Mouse (Mus musculus): ENCODE results near the gene Arhgap35. TPM values are rescaled to one million over a fixed set of nuclear protein-coding genes. Genes with fewer than 3 reads are reported as not detected.

Arhgap35 gene
- polyA plus RNA-seq, 1 experiment from 2014 or later = 32.2 TPM

DNA sequence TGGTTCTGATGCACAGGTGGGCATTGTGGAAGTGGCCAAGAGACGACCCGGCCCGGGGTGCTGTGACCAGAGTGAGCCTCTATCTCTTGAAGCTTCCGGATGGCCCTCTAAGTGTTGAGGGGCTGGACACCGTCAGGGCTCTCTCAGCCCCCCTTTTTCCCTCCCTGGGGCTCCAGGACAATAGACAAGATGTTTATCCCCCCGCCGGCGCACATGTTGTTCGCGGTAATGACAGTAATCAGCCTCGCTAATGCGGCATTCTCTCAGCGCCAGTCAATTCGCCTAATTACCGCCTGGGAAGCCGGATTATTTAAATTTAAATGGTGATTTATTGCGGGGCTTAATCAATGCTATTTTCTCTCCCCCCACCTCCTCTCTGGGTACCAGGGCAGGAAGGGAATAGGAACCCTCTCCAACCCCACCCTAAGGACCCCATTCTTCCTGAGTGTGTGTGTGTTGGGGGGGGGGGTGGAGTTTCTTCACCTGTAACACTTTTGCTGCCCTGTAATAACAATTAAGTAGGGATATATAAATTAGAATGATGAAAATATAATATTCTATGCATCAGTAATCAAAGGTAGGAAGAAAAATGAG lies 142.6 kb downstream of the Arhgap35 start:
- 3% methylated on average over 17 of the region's 17 CpGs for WGBS
- no peak for ATAC-seq
- Histone ChIP-seq H3K36me3 (ENCODE audit: control insufficient read depth, insufficient read depth, low read length) (no peaks in the 10 kb centered on the region), H3K27ac (ENCODE audit: low read length) (no peak overlapping the region), H3K9ac (ENCODE audit: low read depth, low read length) (no peak overlapping the region), H3K4me2 (ENCODE audit: low read length) (no peak overlapping the region; the same call in 1 of the 2 replicates), H3K27me3 (ENCODE audit: control insufficient read depth, insufficient read depth, low read depth, low read length) (peaks cover 57% of the 10 kb centered on the region), H3K4me3 (ENCODE audit: low read depth, low read length) (no peak overlapping the region), H3K4me1 (ENCODE audit: control insufficient read depth, insufficient read depth, low read length) (peaks cover 15% of the 10 kb centered on the region), H3K9me3 (replicated peaks; ENCODE audit: control insufficient read depth, low read length, poor library complexity, severe bottlenecking) (no peaks in the 10 kb centered on the region)

GRCm38 (mm10) chr7:16471549-16471948 lies 143.2 kb downstream of the Arhgap35 start:
- no peak overlapping the region for H3K4me2 ChIP-seq (ENCODE audit: low read length)
- peaks cover 15% of the 10 kb centered on the region for H3K4me1 ChIP-seq (ENCODE audit: control insufficient read depth, insufficient read depth, low read length)
- H3K9me3 ChIP-seq (replicated peaks; ENCODE audit: control insufficient read depth, low read length, poor library complexity, severe bottlenecking) = no peaks in the 10 kb centered on the region
- H3K36me3 ChIP-seq (ENCODE audit: control insufficient read depth, insufficient read depth, low read length) = no peaks in the 10 kb centered on the region
- WGBS = 45% methylated on average over 9 of the region's 9 CpGs
- no peak overlapping the region for H3K4me3 ChIP-seq (ENCODE audit: low read depth, low read length)
- H3K27ac ChIP-seq (ENCODE audit: low read length) = no peak overlapping the region
- peaks cover 51% of the 10 kb centered on the region for H3K27me3 ChIP-seq (ENCODE audit: control insufficient read depth, insufficient read depth, low read depth, low read length)
- ATAC-seq = no peak
- H3K9ac ChIP-seq (ENCODE audit: low read depth, low read length) = no peak overlapping the region

DNA sequence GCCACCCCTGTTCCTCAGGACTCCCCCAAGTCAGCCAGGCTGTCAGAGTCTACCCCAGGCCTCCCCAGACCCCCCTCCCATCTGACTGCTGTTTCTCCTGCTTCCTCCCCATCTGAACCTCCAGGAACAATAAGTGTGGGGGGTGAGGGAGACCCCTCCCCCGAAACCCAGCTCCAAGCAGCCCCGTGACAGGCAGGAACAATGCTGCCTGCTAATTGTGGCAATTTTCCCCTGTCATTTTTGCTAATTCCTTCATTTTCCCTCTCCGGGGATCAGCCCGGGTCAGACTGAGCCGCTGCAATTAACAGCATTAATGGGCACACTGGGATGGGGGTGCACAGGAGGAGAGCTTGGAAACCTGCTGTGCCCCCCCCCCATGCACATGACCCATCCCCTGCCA lies 146.7 kb downstream of the Arhgap35 start:
- H3K4me3 ChIP-seq (ENCODE audit: low read depth, low read length) = no peak overlapping the region
- no peaks in the 10 kb centered on the region for H3K9me3 ChIP-seq (replicated peaks; ENCODE audit: control insufficient read depth, low read length, poor library complexity, severe bottlenecking)
- H3K27ac ChIP-seq (ENCODE audit: low read length) = no peak overlapping the region
- H3K4me2 ChIP-seq (ENCODE audit: low read length) = no peak overlapping the region
- 28% methylated on average over 5 of the region's 5 CpGs for WGBS
- H3K4me1 ChIP-seq (ENCODE audit: control insufficient read depth, insufficient read depth, low read length) = no peaks in the 10 kb centered on the region
- no peak overlapping the region for H3K9ac ChIP-seq (ENCODE audit: low read depth, low read length)
- no peak for ATAC-seq
- peaks cover 21% of the 10 kb centered on the region for H3K27me3 ChIP-seq (ENCODE audit: control insufficient read depth, insufficient read depth, low read depth, low read length)
- no peaks in the 10 kb centered on the region for H3K36me3 ChIP-seq (ENCODE audit: control insufficient read depth, insufficient read depth, low read length)

DNA sequence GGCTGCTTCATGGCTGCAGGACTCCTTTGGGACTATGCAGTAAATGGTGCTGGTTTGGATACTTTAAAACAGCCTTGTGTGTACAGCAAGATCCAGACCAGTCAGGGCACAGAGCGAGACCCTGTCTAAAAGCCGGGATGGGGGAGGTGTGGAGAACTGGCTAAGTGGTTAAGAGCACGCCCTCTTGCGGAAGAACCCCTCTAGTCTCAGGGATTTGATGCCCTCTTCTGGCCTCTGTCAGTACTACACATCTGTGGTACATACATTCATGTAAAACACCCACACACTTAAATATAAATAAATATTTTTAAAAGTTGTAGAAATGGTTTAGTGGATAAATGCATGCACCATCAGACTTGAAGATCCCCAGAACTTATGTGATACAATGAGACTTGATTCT lies 148.2 kb downstream of the Arhgap35 start:
- no peak overlapping the region for H3K27ac ChIP-seq (ENCODE audit: low read length)
- H3K36me3 ChIP-seq (ENCODE audit: control insufficient read depth, insufficient read depth, low read length) = no peaks in the 10 kb centered on the region
- no peak for ATAC-seq
- no peak overlapping the region for H3K4me3 ChIP-seq (ENCODE audit: low read depth, low read length)
- WGBS = 66% methylated on average over 4 of the region's 4 CpGs
- H3K4me2 ChIP-seq (ENCODE audit: low read length) = no peak overlapping the region
- no peaks in the 10 kb centered on the region for H3K9me3 ChIP-seq (replicated peaks; ENCODE audit: control insufficient read depth, low read length, poor library complexity, severe bottlenecking)
- no peak overlapping the region for H3K9ac ChIP-seq (ENCODE audit: low read depth, low read length)
- no peaks in the 10 kb centered on the region for H3K4me1 ChIP-seq (ENCODE audit: control insufficient read depth, insufficient read depth, low read length)
- peaks cover 16% of the 10 kb centered on the region for H3K27me3 ChIP-seq (ENCODE audit: control insufficient read depth, insufficient read depth, low read depth, low read length)

- Histone ChIP-seq H3K9ac (ENCODE audit: low read depth, low read length) (no peak overlapping the region), H3K4me1 (ENCODE audit: control insufficient read depth, insufficient read depth, low read length) (no peaks in the 10 kb centered on the region), H3K4me3 (ENCODE audit: low read depth, low read length) (no peak overlapping the region), H3K9me3 (replicated peaks; ENCODE audit: control insufficient read depth, low read length, poor library complexity, severe bottlenecking) (no peaks in the 10 kb centered on the region), H3K4me2 (ENCODE audit: low read length) (no peak overlapping the region), H3K27ac (ENCODE audit: low read length) (no peak overlapping the region), H3K36me3 (ENCODE audit: control insufficient read depth, insufficient read depth, low read length) (no peaks in the 10 kb centered on the region), H3K27me3 (ENCODE audit: control insufficient read depth, insufficient read depth, low read depth, low read length) (peaks cover 15% of the 10 kb centered on the region)
- no peak for ATAC-seq
- WGBS = 89% methylated on average over 5 of the region's 5 CpGs
Measured at GRCm38 (mm10) chr7:16465568-16465967, 149.2 kb downstream of the Arhgap35 start.

GRCm38 (mm10) chr7:16465160-16465559 lies 149.6 kb downstream of the Arhgap35 start:
- peak; percentile 17; the same call in 1 of the 2 replicates for ATAC-seq
- no peak overlapping the region for H3K27ac ChIP-seq (ENCODE audit: low read length)
- no peak overlapping the region for H3K9ac ChIP-seq (ENCODE audit: low read depth, low read length)
- peaks cover 15% of the 10 kb centered on the region for H3K27me3 ChIP-seq (ENCODE audit: control insufficient read depth, insufficient read depth, low read depth, low read length)
- H3K4me3 ChIP-seq (ENCODE audit: low read depth, low read length) = no peak overlapping the region
- WGBS = 10% methylated on average over 8 of the region's 8 CpGs
- no peak overlapping the region for H3K4me2 ChIP-seq (ENCODE audit: low read length)
- no peaks in the 10 kb centered on the region for H3K36me3 ChIP-seq (ENCODE audit: control insufficient read depth, insufficient read depth, low read length)
- H3K4me1 ChIP-seq (ENCODE audit: control insufficient read depth, insufficient read depth, low read length) = no peaks in the 10 kb centered on the region
- no peaks in the 10 kb centered on the region for H3K9me3 ChIP-seq (replicated peaks; ENCODE audit: control insufficient read depth, low read length, poor library complexity, severe bottlenecking)

- Histone ChIP-seq H3K4me2 (ENCODE audit: low read length) (no peak overlapping the region), H3K27ac (ENCODE audit: low read length) (no peak overlapping the region), H3K36me3 (ENCODE audit: control insufficient read depth, insufficient read depth, low read length) (no peaks in the 10 kb centered on the region), H3K4me1 (ENCODE audit: control insufficient read depth, insufficient read depth, low read length) (no peaks in the 10 kb centered on the region), H3K9ac (ENCODE audit: low read depth, low read length) (no peak overlapping the region), H3K9me3 (replicated peaks; ENCODE audit: control insufficient read depth, low read length, poor library complexity, severe bottlenecking) (no peaks in the 10 kb centered on the region), H3K27me3 (ENCODE audit: control insufficient read depth, insufficient read depth, low read depth, low read length) (peaks cover 9% of the 10 kb centered on the region), H3K4me3 (ENCODE audit: low read depth, low read length) (no peak overlapping the region)
- 1% methylated on average over 14 of the region's 14 CpGs for WGBS
- ATAC-seq = peak; percentile 59; the same call in 1 of the 2 replicates
Measured at GRCm38 (mm10) chr7:16463214-16463613, 151.6 kb downstream of the Arhgap35 start.

GRCm38 (mm10) chr7:16461705-16462104 lies 153.1 kb downstream of the Arhgap35 start:
- Histone ChIP-seq H3K36me3 (ENCODE audit: control insufficient read depth, insufficient read depth, low read length) (no peaks in the 10 kb centered on the region), H3K27ac (ENCODE audit: low read length) (no peak overlapping the region), H3K9ac (ENCODE audit: low read depth, low read length) (no peak overlapping the region), H3K9me3 (replicated peaks; ENCODE audit: control insufficient read depth, low read length, poor library complexity, severe bottlenecking) (no peaks in the 10 kb centered on the region), H3K4me3 (ENCODE audit: low read depth, low read length) (no peak overlapping the region), H3K4me1 (ENCODE audit: control insufficient read depth, insufficient read depth, low read length) (no peaks in the 10 kb centered on the region), H3K27me3 (ENCODE audit: control insufficient read depth, insufficient read depth, low read depth, low read length) (peaks cover 9% of the 10 kb centered on the region), H3K4me2 (ENCODE audit: low read length) (no peak overlapping the region)
- no peak for ATAC-seq
- 83% methylated on average over 6 of the region's 6 CpGs for WGBS

GRCm38 (mm10) chr7:16461151-16461550 lies 153.6 kb downstream of the Arhgap35 start:
- 70% methylated on average over 6 of the region's 6 CpGs for WGBS
- no peak overlapping the region for H3K4me2 ChIP-seq (ENCODE audit: low read length)
- H3K9ac ChIP-seq (ENCODE audit: low read depth, low read length) = no peak overlapping the region
- peaks cover 9% of the 10 kb centered on the region for H3K27me3 ChIP-seq (ENCODE audit: control insufficient read depth, insufficient read depth, low read depth, low read length)
- no peaks in the 10 kb centered on the region for H3K4me1 ChIP-seq (ENCODE audit: control insufficient read depth, insufficient read depth, low read length)
- no peaks in the 10 kb centered on the region; the same call in 1 of the 2 replicates for H3K36me3 ChIP-seq (ENCODE audit: control insufficient read depth, insufficient read depth, low read length)
- H3K27ac ChIP-seq (ENCODE audit: low read length) = no peak overlapping the region
- no peak for ATAC-seq
- H3K9me3 ChIP-seq (replicated peaks; ENCODE audit: control insufficient read depth, low read length, poor library complexity, severe bottlenecking) = no peaks in the 10 kb centered on the region
- H3K4me3 ChIP-seq (ENCODE audit: low read depth, low read length) = no peak overlapping the region
